Mouse (Mus musculus) midbrain, postnatal 0 days (tissue): Measurements from ENCODE around the gene Vmn1r43. TPM values are rescaled to one million over a fixed set of nuclear protein-coding genes. Genes with fewer than 3 reads are reported as not detected.

Experiments used
- ATAC-seq: fragments of 200-750 bp; cut with Nextera tagmentation; 2 replicates; pipeline ENCODE4 v1.8.0; 2017; ENCODE audit warnings: moderate number of reproducible peaks, mild to moderate bottlenecking, moderate TSS enrichment, moderate library complexity; ENCODE audit not compliant: low FRiP score
- DNase-seq: peaks from one replicate; pipeline ENCODE4 v3.0.0-alpha.2; 2015; ENCODE audit warnings: low spot score
- H3K27ac ChIP-seq: fragments of 300-500 bp; sonication (generic); 2 replicates; pipeline ENCODE4 v1.5.1; 2014; ENCODE audit warnings: low read depth, mild to moderate bottlenecking, low read length, mixed read lengths
- H3K27me3 ChIP-seq: fragments of 300-500 bp; sonication (generic); 2 replicates; pipeline ENCODE4 v1.6.1; 2014; ENCODE audit warnings: low read length, control low read depth, mixed read lengths; ENCODE audit not compliant: insufficient read depth
- H3K36me3 ChIP-seq: fragments of 300-500 bp; sonication (generic); 2 replicates; pipeline ENCODE4 v1.6.1; 2014; ENCODE audit warnings: low read length, control low read depth, mixed read lengths; ENCODE audit not compliant: insufficient read depth
- H3K4me1 ChIP-seq: fragments of 300-500 bp; sonication (generic); 2 replicates; pipeline ENCODE4 v1.6.1; 2014; ENCODE audit warnings: mild to moderate bottlenecking, control low read depth, antibody characterized with exemption, low read length, mixed read lengths; ENCODE audit not compliant: insufficient read depth
- H3K4me2 ChIP-seq: fragments of 300-500 bp; sonication (generic); 2 replicates; pipeline ENCODE4 v1.6.1; 2014; ENCODE audit warnings: low read depth, mild to moderate bottlenecking, low read length, mixed read lengths; ENCODE audit not compliant: poor library complexity, severe bottlenecking
- H3K4me3 ChIP-seq: fragments of 300-500 bp; sonication (generic); 2 replicates; pipeline ENCODE4 v1.5.1; 2014; ENCODE audit warnings: low read depth, mild to moderate bottlenecking, low read length, moderate library complexity
- H3K9ac ChIP-seq: fragments of 300-500 bp; sonication (generic); replicated peaks from 2 replicates; pipeline ENCODE4 v1.6.1; 2014; ENCODE audit warnings: mild to moderate bottlenecking, low read length, moderate library complexity, mixed read lengths; ENCODE audit not compliant: poor library complexity, severe bottlenecking
- H3K9me3 ChIP-seq: fragments of 300-500 bp; sonication (generic); 2 replicates; pipeline ENCODE4 v1.6.1; 2016; ENCODE audit warnings: low read length, control low read depth
- CTCF ChIP-seq: IDR thresholded peaks from 2 replicates; pipeline ENCODE4 v1.5.1; 2016; ENCODE audit warnings: antibody characterized with exemption, mild to moderate bottlenecking
- WGBS: fragments of 180-500 bp; shearing (Covaris S2); extraction: QIAGEN DNeasy Blood & Tissue Kit; methylation state at CpG from one replicate; pipeline ENCODE4 v1.1.7; 2014; 5-methylcytosine and 5-hydroxymethylcytosine counted together
- polyA plus RNA-seq: library from polyadenylated mRNA; unstranded; fragments of >200 nt; fragmentation: Nextera tagmentation; extraction: Ambion mirVana; gene quantifications from 2 replicates; pipeline ENCODE4 v1.2.1, GENCODE M21; 2015
- total RNA-seq: library from RNA; depleted of rRNA; stranded (reverse); fragments of >200 nt; gene quantifications from 2 replicates; pipeline ENCODE4 v1.2.3, GENCODE M21; 2014; rRNA removed

Gene Vmn1r43
- total and polyA plus RNA-seq, 2 experiments from 2014 or later = not detected

GRCm38 (mm10) chr6:89867276-89867675 is 8.9 kb downstream of the Vmn1r43 start:
- no peak for TF ChIP-seq CTCF
- no peak overlapping the region for H3K27ac ChIP-seq

GRCm38 (mm10) chr6:89863792-89864191 is 12.4 kb downstream of the Vmn1r43 start:
- no peak for TF ChIP-seq CTCF
- Histone ChIP-seq H3K36me3 (no peaks in the 10 kb centered on the region), H3K4me3 (no peak overlapping the region), H3K27me3 (no peaks in the 10 kb centered on the region), H3K4me2 (no peak overlapping the region), H3K27ac (no peak overlapping the region), H3K9me3 (peaks cover 22% of the 10 kb centered on the region), H3K9ac (no peak overlapping the region), H3K4me1 (no peaks in the 10 kb centered on the region)
- no peak for DNase-seq
- WGBS = 76% methylated on average over 4 of the region's 4 CpGs
- no peak for ATAC-seq

More at GRCm38 (mm10) chr6:89867276-89867675, 8.9 kb downstream of the Vmn1r43 start:
- Histone ChIP-seq H3K27me3 (no peaks in the 10 kb centered on the region), H3K9me3 (peaks cover 16% of the 10 kb centered on the region), H3K9ac (no peak overlapping the region), H3K4me2 (no peak overlapping the region), H3K36me3 (no peaks in the 10 kb centered on the region), H3K4me1 (no peaks in the 10 kb centered on the region), H3K4me3 (no peak overlapping the region)
- 93% methylated on average over 2 of the region's 2 CpGs for WGBS
- DNase-seq (no peak), ATAC-seq (no peak)

GRCm38 (mm10) chr6:89859839-89860238 is 16.4 kb downstream of the Vmn1r43 start:
- Histone ChIP-seq H3K4me2 (no peak overlapping the region), H3K9ac (no peak overlapping the region)
- 83% methylated on average over 2 of the region's 2 CpGs for WGBS

GRCm38 (mm10) chr6:89857552-89857951 is 18.7 kb downstream of the Vmn1r43 start:
- Histone ChIP-seq H3K4me2 (no peak overlapping the region), H3K4me1 (no peaks in the 10 kb centered on the region), H3K27me3 (no peaks in the 10 kb centered on the region), H3K4me3 (no peak overlapping the region), H3K36me3 (no peaks in the 10 kb centered on the region), H3K9ac (no peak overlapping the region), H3K27ac (no peak overlapping the region), H3K9me3 (peaks cover 13% of the 10 kb centered on the region; the same call in 1 of the 2 replicates)
- DNase-seq (no peak), ATAC-seq (no peak)
- no peak for TF ChIP-seq CTCF
- 83% methylated on average over 3 of the region's 3 CpGs for WGBS

More at GRCm38 (mm10) chr6:89859839-89860238, 16.4 kb downstream of the Vmn1r43 start:
- Histone ChIP-seq H3K4me1 (no peaks in the 10 kb centered on the region), H3K4me3 (no peak overlapping the region), H3K9me3 (peaks cover 18% of the 10 kb centered on the region; the same call in 1 of the 2 replicates), H3K27me3 (no peaks in the 10 kb centered on the region), H3K27ac (no peak overlapping the region), H3K36me3 (no peaks in the 10 kb centered on the region)
- DNase-seq = no peak
- TF ChIP-seq CTCF = no peak
- no peak for ATAC-seq

Other genes starting within 250 kb of the Vmn1r43 start
- 20.2 and 22.9 TPM in 2 replicates for gene Txnrd3, start 232.4 kb downstream of the Vmn1r43 start, total RNA-seq
- 22.6 and 24.7 TPM in 2 replicates for gene Txnrd3, start 232.4 kb downstream of the Vmn1r43 start, polyA plus RNA-seq
- not detected in 2 replicates for gene Vmn1r40, start 168.9 kb downstream of the Vmn1r43 start, total RNA-seq
- gene Vmn1r40, start 168.9 kb downstream of the Vmn1r43 start, polyA plus RNA-seq = not detected in 2 replicates
- not detected in 2 replicates for gene Vmn1r41, start 135.6 kb downstream of the Vmn1r43 start, total RNA-seq
- not detected in 2 replicates for gene Vmn1r41, start 135.6 kb downstream of the Vmn1r43 start, polyA plus RNA-seq
- not detected in 2 replicates for gene Vmn1r42, start within 50 bp of the Vmn1r43 start, total RNA-seq
- not detected in 2 replicates for gene Vmn1r42, start within 50 bp of the Vmn1r43 start, polyA plus RNA-seq
- not detected in 2 replicates for gene Vmn1r44, start 7.2 kb upstream of the Vmn1r43 start, total RNA-seq
- not detected in 2 replicates for gene Vmn1r44, start 7.2 kb upstream of the Vmn1r43 start, polyA plus RNA-seq
- not detected in 2 replicates for gene Vmn1r45, start 64.2 kb upstream of the Vmn1r43 start, total RNA-seq
- 0.05 TPM in 1 of 2 replicates, not detected in the other for gene Vmn1r45, start 64.2 kb upstream of the Vmn1r43 start, polyA plus RNA-seq
- gene Vmn1r46, start 92.9 kb upstream of the Vmn1r43 start, total RNA-seq = not detected in 2 replicates
- gene Vmn1r46, start 92.9 kb upstream of the Vmn1r43 start, polyA plus RNA-seq = not detected in 2 replicates
- not detected in 2 replicates for gene Vmn1r47, start 139.7 kb upstream of the Vmn1r43 start, total RNA-seq
- gene Vmn1r47, start 139.7 kb upstream of the Vmn1r43 start, polyA plus RNA-seq = not detected in 2 replicates
- gene Vmn1r48, start 160.4 kb upstream of the Vmn1r43 start, total RNA-seq = not detected in 2 replicates
- gene Vmn1r48, start 160.4 kb upstream of the Vmn1r43 start, polyA plus RNA-seq = not detected in 2 replicates
- gene Vmn1r49, start 202.1 kb upstream of the Vmn1r43 start, total RNA-seq = not detected in 2 replicates
- gene Vmn1r49, start 202.1 kb upstream of the Vmn1r43 start, polyA plus RNA-seq = not detected in 2 replicates
- gene Vmn1r50, start 225.0 kb upstream of the Vmn1r43 start, total RNA-seq = not detected in 2 replicates
- not detected in 2 replicates for gene Vmn1r50, start 225.0 kb upstream of the Vmn1r43 start, polyA plus RNA-seq
- not detected in 2 replicates for gene Vmn1r51, start 246.2 kb upstream of the Vmn1r43 start, total RNA-seq
- 0.10 TPM in 1 of 2 replicates, not detected in the other for gene Vmn1r51, start 246.2 kb upstream of the Vmn1r43 start, polyA plus RNA-seq